Mouse (Mus musculus): ENCODE measurements around the gene Mecom. TPM values are rescaled to one million over a fixed set of nuclear protein-coding genes. Genes with fewer than 3 reads are reported as not detected.

Mecom gene
- polyA plus RNA-seq, 1 experiment from 2014 or later = 37.4 TPM

DNA sequence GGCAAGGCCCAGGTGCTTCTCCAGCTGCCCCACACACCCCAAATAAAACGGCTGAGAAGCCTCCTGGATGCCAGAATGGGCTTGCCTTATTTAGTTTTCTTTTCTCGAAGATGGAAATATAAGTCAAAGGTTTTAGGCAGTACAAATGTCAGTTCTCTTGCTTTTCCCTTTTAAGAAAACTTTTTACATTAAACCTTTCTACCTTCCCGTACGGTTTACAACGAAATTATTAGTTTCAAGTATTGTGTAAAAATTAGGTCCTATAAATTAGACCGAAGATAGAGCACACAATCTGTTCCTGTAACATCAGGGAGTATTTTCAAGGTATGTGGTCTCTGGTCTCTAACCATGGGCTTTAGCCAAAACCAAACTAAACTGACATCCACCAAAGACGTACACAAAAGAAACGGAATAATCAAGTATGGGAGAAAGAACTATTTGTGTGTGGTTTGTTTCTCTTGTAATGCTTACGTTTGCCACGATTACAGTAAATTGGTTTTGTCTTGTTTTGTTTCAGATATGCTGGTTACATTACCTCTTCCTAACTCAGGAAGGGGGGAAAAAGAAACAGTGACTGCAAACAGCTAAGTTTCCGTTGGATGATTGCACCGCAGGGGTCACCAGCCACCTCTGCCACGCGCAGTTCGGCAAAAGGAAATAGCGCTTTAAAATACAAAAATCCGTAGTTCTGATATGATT lies 41.3 kb downstream of the Mecom start:
- H3K4me2 ChIP-seq (replicated peaks) = peak overlapping the region; percentile 85
- no peak for ATAC-seq (ENCODE audit: insufficient number of reproducible peaks, insufficient read depth, low FRiP score, low TSS enrichment)
- H3K4me1 ChIP-seq = peaks cover 13% of the 10 kb centered on the region
- peak overlapping the region; percentile 94 for H3K27ac ChIP-seq
- H3K9me3 ChIP-seq = no peaks in the 10 kb centered on the region
- H3K9ac ChIP-seq = peak overlapping the region; percentile 77
- WGBS = 5% methylated on average over 17 of the region's 17 CpGs
- H3K4me3 ChIP-seq = peak overlapping the region; percentile 65
- H3K36me3 ChIP-seq = no peaks in the 10 kb centered on the region
- H3K27me3 ChIP-seq = peaks cover 33% of the 10 kb centered on the region

DNA sequence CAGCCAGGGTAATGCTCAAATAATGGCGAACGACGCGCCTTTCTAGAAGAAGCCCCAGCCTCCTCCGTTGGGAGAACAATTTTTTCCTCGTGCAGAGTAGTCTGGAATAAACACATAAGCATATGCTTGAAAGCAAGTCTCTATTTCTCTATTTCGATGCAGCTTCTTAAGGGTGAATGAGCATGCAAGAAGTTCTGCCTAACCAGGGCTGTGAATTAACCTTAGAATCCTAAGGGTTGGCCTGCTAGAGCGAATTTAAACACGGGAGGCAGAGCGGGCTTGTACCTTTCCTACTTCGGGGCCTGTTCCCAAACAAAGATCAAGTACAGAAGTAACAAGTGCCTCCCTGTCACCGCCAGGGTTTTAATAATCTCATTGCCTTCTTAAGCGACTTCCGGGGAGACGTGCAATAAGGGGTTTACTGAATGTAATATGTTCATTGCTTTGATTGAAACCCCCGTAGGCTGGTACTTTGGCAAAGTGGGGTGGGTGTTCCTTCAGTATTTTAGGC lies 42.0 kb downstream of the Mecom start:
- 14% methylated on average over 16 of the region's 16 CpGs for WGBS
- Histone ChIP-seq H3K9me3 (no peaks in the 10 kb centered on the region), H3K36me3 (no peaks in the 10 kb centered on the region), H3K27me3 (peaks cover 26% of the 10 kb centered on the region), H3K27ac (peak overlapping the region; percentile 57; the same call in 1 of the 2 replicates), H3K9ac (no peak overlapping the region), H3K4me3 (peak overlapping the region; percentile 9; the same call in 1 of the 2 replicates), H3K4me2 (replicated peaks) (peak overlapping the region; percentile 85), H3K4me1 (peaks cover 13% of the 10 kb centered on the region)
- ATAC-seq (ENCODE audit: insufficient number of reproducible peaks, insufficient read depth, low FRiP score, low TSS enrichment) = no peak

DNA sequence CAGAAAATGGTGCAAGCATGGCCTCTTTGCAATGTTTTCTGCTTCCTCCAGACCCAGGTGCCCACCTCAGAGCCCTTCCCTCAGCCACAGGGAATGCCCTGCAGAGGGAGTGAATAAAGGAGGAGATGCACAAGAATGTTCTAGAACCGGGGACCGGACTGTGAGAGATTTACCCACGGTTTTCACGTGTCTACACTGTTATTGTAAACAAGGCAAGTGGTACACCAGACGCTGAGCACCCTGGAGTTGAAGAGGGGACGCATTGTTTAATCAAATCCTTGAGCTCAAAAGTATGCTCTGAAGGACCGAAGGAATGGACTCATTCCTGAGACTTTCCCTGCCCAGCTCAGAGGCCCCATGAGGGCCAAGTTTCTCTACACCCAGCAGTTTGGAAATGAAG lies 43.2 kb downstream of the Mecom start:
- peak overlapping the region; percentile 31; the same call in 1 of the 2 replicates for H3K27ac ChIP-seq
- 22% methylated on average over 7 of the region's 7 CpGs for WGBS

DNA sequence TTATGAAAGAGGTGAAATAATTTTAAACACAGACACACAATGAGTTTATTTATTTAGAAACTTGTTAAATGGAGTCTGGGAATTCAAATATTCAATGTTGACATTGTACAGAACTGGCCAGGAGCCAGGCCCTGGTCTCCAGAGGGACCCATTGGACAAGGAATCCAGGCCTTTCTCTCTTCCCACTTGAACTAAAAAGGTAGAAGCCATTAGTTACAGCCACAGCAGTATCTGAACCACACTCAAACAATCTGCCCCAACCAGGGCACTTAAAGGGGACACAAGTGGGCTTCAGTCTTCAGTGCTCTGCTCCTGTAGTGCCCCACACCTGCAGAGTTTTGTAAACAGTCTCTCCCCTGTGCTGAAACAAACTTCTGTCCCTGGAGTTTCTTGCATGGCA lies 44.0 kb downstream of the Mecom start:
- Histone ChIP-seq H3K9ac (no peak overlapping the region), H3K4me1 (peaks cover 13% of the 10 kb centered on the region), H3K9me3 (no peaks in the 10 kb centered on the region), H3K27me3 (peaks cover 15% of the 10 kb centered on the region; the same call in 1 of the 2 replicates), H3K4me2 (replicated peaks) (no peak overlapping the region), H3K4me3 (no peak overlapping the region), H3K27ac (0 out of 2 replicates have a peak overlapping the region, but pooled peaks have one; percentile 31), H3K36me3 (no peaks in the 10 kb centered on the region)
- ATAC-seq (ENCODE audit: insufficient number of reproducible peaks, insufficient read depth, low FRiP score, low TSS enrichment) = no peak

More for the DNA sequence above, 43.2 kb downstream of the Mecom start:
- Histone ChIP-seq H3K9ac (peak overlapping the region; percentile 10; the same call in 1 of the 2 replicates), H3K4me3 (no peak overlapping the region), H3K4me1 (peaks cover 13% of the 10 kb centered on the region), H3K9me3 (no peaks in the 10 kb centered on the region), H3K4me2 (replicated peaks) (no peak overlapping the region), H3K36me3 (no peaks in the 10 kb centered on the region), H3K27me3 (peaks cover 20% of the 10 kb centered on the region; the same call in 1 of the 2 replicates)
- no peak for ATAC-seq (ENCODE audit: insufficient number of reproducible peaks, insufficient read depth, low FRiP score, low TSS enrichment)

DNA sequence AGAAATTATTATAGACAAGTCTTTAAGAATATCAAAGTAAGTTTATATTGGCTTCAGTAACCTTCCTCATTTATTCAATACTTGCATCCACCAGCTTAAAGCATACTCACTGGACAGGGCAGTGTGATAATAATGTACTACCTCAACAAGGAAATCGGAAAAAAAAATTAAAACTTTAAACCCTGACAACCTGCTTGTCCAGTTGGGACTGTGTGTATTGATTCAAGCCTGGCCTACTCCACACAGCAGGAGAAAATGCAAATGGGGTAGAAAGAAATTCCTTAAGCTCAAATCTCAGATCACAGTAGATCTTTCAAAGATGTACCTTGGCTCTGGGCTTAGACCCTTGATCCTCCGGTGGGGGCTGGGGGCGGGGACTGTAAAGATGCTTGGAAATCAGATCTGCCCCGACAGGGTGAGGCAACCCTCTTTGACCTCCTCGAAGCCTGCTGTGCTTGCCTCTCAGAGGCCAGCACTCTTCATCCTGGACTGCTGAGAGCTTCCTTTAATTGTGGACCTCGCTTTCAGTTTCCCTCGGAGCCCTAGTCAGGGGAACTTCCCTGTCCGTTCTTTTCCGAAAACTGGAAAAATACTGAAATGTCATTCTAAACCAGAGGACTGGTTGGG lies 49.5 kb downstream of the Mecom start:
- WGBS = 15% methylated on average over 9 of the region's 9 CpGs
- no peaks in the 10 kb centered on the region for H3K9me3 ChIP-seq
- no peaks in the 10 kb centered on the region for H3K27me3 ChIP-seq
- no peak overlapping the region for H3K27ac ChIP-seq
- no peak overlapping the region for H3K4me3 ChIP-seq
- no peak for ATAC-seq (ENCODE audit: insufficient number of reproducible peaks, insufficient read depth, low FRiP score, low TSS enrichment)
- peak overlapping the region; percentile 8; the same call in 1 of the 2 replicates for H3K4me2 ChIP-seq (replicated peaks)
- H3K4me1 ChIP-seq = peaks cover 6% of the 10 kb centered on the region; the same call in 1 of the 2 replicates
- no peak overlapping the region for H3K9ac ChIP-seq
- no peaks in the 10 kb centered on the region for H3K36me3 ChIP-seq

DNA sequence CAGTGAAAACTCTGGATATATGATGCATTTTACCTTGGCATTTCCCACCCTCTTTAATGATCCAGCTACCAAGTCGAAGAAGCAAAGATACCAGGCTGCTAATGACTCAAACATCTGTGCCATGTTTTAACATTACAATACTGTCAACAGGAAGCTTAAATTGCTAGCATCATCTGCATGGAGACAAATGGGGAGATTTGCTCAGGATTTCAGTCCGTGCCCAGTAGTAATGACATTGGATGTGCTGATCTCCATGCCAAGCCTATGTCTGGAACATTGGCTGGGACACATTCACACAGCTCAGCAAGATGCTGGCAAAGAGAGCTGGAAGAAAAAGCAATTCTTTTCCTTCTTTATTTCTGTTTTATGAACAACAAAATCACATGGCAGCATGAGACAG lies 53.4 kb downstream of the Mecom start:
- Histone ChIP-seq H3K27me3 (no peaks in the 10 kb centered on the region), H3K4me2 (replicated peaks) (no peak overlapping the region), H3K36me3 (no peaks in the 10 kb centered on the region), H3K9me3 (no peaks in the 10 kb centered on the region), H3K27ac (no peak overlapping the region), H3K9ac (no peak overlapping the region), H3K4me3 (no peak overlapping the region), H3K4me1 (peaks cover 6% of the 10 kb centered on the region; the same call in 1 of the 2 replicates)
- no peak for ATAC-seq (ENCODE audit: insufficient number of reproducible peaks, insufficient read depth, low FRiP score, low TSS enrichment)
- 88% methylated on average over 2 of the region's 2 CpGs for WGBS

DNA sequence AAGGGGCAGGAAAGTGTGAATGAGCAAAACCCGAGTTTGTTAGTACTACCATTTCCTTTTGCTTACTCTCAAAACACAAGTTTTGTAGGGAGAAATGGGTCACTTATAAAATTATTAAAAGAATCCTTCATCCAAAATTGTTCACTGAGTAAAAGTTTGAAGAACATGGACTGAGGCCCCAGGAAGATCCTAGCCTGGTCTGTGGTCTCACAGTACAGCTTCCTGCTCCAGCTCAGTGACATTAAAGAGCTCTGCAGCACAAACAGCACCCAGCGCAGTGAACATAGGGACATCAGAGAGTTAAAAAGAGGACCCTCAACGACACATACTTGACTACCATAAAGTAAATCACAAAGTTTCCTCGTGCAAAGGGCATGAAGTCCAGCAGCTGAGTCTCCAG lies 59.0 kb downstream of the Mecom start:
- no peaks in the 10 kb centered on the region for H3K36me3 ChIP-seq
- no peaks in the 10 kb centered on the region for H3K27me3 ChIP-seq
- no peak for ATAC-seq (ENCODE audit: insufficient number of reproducible peaks, insufficient read depth, low FRiP score, low TSS enrichment)
- no peak overlapping the region for H3K27ac ChIP-seq
- no peaks in the 10 kb centered on the region for H3K4me1 ChIP-seq
- no peak overlapping the region for H3K9ac ChIP-seq
- H3K4me3 ChIP-seq = no peak overlapping the region
- H3K4me2 ChIP-seq (replicated peaks) = no peak overlapping the region
- no peaks in the 10 kb centered on the region for H3K9me3 ChIP-seq
- 58% methylated on average over 4 of the region's 4 CpGs for WGBS

DNA sequence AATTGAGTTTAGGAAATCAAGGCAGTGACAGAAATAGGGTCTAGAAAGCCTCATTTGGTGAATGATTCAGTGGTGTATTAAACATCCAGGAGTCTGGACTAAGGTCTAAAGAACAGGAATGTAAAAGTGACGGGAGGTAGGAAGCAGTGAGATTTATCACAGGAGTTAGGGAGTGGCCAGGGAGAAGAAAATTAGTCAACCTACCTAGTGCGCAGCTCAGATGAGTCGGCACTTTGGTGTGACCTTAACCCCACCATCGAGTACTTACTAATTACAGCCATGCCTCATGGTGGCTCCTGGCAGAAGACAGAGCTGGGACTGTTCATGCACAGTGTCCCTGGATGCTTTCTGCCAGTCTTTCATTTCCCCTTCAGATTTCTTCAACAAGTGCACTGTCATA lies 61.4 kb downstream of the Mecom start:
- H3K27me3 ChIP-seq = no peaks in the 10 kb centered on the region
- ATAC-seq (ENCODE audit: insufficient number of reproducible peaks, insufficient read depth, low FRiP score, low TSS enrichment) = no peak
- no peak overlapping the region for H3K9ac ChIP-seq
- no peaks in the 10 kb centered on the region for H3K36me3 ChIP-seq
- no peak overlapping the region for H3K4me2 ChIP-seq (replicated peaks)
- 77% methylated on average over 4 of the region's 4 CpGs for WGBS
- no peak overlapping the region for H3K27ac ChIP-seq
- H3K4me3 ChIP-seq = no peak overlapping the region
- H3K9me3 ChIP-seq = no peaks in the 10 kb centered on the region
- H3K4me1 ChIP-seq = no peaks in the 10 kb centered on the region

DNA sequence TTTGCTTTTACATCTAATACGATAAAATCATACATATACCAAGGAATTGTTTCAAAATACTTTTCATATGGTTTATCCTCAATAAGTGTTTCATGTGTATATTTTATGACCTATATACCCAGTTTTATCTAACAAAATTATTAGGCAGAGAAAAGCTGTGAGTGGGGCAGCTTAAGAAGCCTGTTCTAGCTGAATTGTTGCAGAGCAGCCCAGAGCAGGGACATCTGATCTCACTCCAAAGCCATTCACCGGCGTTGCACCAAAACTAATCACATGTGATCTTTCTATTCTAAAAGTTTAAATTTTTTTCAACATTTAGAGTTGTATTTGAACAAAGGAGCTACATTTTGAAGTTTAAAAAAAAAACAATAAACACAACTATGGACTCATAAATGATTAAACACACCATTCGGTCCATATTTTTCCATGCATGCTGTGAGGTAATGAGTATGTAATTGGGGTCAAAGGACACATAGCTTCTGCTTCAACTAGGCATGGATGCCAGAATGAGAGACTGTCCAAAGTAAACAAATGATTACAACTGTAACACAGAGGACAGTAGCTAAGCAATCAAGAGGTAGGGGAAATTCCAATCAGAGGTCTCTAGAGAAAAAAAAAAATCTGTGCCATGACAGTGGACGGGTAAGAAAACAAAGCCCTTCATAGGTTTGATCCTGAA lies 64.7 kb downstream of the Mecom start:
- H3K27me3 ChIP-seq = no peaks in the 10 kb centered on the region
- H3K9ac ChIP-seq = no peak overlapping the region
- H3K4me3 ChIP-seq = no peak overlapping the region
- no peaks in the 10 kb centered on the region for H3K36me3 ChIP-seq
- ATAC-seq (ENCODE audit: insufficient number of reproducible peaks, insufficient read depth, low FRiP score, low TSS enrichment) = no peak
- H3K27ac ChIP-seq = no peak overlapping the region
- WGBS = 16% methylated on average over 5 of the region's 5 CpGs
- no peaks in the 10 kb centered on the region for H3K4me1 ChIP-seq
- H3K9me3 ChIP-seq = no peaks in the 10 kb centered on the region
- H3K4me2 ChIP-seq (replicated peaks) = no peak overlapping the region

DNA sequence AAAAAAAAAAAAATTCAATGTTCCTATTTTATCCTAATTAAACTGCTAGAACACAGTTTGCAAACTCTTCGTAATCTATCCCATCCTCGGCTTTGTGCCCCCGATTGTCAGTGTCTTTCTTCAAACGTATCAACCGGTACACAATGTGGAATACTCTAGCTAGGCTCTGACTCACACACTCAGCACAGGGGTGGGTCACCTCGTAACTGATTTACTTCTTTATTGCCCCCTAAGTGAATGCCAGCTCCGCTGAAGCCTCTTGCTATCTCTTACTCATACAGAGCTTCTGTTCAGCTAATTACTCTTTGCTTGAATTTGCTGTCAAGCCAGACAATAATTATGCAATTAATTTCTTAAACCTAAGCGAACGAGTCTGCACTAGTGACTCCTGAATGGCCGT lies 66.1 kb downstream of the Mecom start:
- Histone ChIP-seq H3K27ac (no peak overlapping the region), H3K9ac (no peak overlapping the region), H3K4me2 (replicated peaks) (no peak overlapping the region), H3K9me3 (no peaks in the 10 kb centered on the region), H3K4me3 (no peak overlapping the region), H3K4me1 (peaks cover 5% of the 10 kb centered on the region; the same call in 1 of the 2 replicates), H3K27me3 (no peaks in the 10 kb centered on the region), H3K36me3 (no peaks in the 10 kb centered on the region)
- 75% methylated on average over 10 of the region's 10 CpGs for WGBS
- no peak for ATAC-seq (ENCODE audit: insufficient number of reproducible peaks, insufficient read depth, low FRiP score, low TSS enrichment)

DNA sequence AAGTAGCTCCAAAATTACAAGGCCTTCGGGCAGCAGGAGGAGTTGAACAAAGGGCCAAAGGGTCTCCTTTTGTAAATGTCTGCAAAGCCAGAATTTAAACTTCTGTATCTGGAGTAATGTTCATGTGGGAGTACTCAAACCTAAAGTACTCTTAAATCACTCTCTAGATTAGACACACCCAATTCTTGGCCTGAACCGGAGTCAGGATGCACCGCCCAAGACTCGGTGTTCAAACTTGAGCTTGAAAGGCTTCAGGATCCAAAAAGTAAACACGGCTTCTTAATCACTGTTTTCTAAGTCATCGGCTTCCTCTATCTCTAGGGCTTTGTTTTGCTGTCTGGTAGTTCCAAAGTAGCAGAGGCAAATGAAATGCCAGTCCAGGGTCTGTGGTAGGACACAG lies 67.3 kb downstream of the Mecom start:
- Histone ChIP-seq H3K4me2 (replicated peaks) (no peak overlapping the region), H3K9ac (no peak overlapping the region), H3K9me3 (no peaks in the 10 kb centered on the region), H3K36me3 (no peaks in the 10 kb centered on the region), H3K4me3 (no peak overlapping the region), H3K27ac (no peak overlapping the region), H3K27me3 (no peaks in the 10 kb centered on the region), H3K4me1 (peaks cover 5% of the 10 kb centered on the region; the same call in 1 of the 2 replicates)
- WGBS = 81% methylated on average over 6 of the region's 6 CpGs
- no peak for ATAC-seq (ENCODE audit: insufficient number of reproducible peaks, insufficient read depth, low FRiP score, low TSS enrichment)

All from embryonic facial prominence, embryonic 12.5 days (tissue).